Mouse (Mus musculus): ENCODE measurements at regions not wholly inside any gene's neighbourhood (a gene's known extent, or its start where the extent isn't known, plus 50 kb on each side); places are given as distances from the start of the nearest gene placed in this dataset.

DNA sequence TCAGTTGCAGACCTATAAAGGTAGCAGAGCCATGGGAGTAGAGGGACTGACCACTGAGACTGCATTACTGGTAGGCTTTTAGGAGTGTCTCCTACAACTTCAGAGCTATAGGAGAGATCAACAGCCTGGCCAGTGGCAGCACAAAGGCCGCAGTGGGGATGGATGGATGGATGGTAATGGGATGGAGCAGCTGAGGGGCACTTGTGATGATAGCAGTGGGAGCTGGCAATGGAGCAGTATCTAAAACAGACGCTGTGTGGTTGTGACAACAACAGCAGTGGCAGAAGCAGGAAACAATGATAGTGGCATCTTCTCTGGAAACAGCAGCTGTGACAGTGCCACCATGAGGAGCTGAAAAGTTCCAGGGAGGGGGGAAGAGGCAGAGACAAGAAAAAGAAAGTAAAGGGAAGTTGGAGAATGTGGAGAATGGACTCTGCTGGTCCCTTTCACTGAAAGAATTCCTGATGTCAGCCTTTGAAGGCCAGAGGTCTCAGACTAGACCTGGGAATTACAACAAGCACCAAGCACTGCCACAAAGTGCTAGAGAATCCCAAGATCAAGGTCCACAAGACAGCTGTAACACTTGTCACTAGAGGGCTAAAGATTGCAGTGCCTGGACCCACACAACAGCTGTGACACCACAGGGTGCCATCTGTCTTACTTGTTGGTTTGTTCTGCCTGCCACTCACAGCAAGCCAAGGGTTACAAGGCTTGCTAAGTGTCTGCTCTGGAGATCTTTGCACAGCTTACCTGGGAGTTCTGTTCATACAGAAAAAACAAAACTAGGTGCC lies 624.1 kb upstream of the Pitx2 start:
- no peaks in the 10 kb centered on the region for H3K36me3 ChIP-seq (ENCODE audit: control insufficient read depth, insufficient read depth, low read length)
- WGBS, result 66% methylated on average over 2 of the region's 2 CpGs
- H3K27ac ChIP-seq (replicated peaks), result no peak overlapping the region
- DNase-seq (ENCODE audit: low spot score), result no peak
- no peak overlapping the region for H3K4me3 ChIP-seq (ENCODE audit: low read depth, low read length)
- ATAC-seq (ENCODE audit: low FRiP score, low TSS enrichment), result no peak
- H3K4me2 ChIP-seq (replicated peaks; ENCODE audit: low read depth), result no peak overlapping the region
- no peaks in the 10 kb centered on the region for H3K27me3 ChIP-seq (ENCODE audit: control insufficient read depth, insufficient read depth, low read length)
- TF ChIP-seq CTCF (IDR thresholded peaks at IDR 0.05; ENCODE audit: low read depth), result no peak
- no peak for TF ChIP-seq EP300 (optimal IDR thresholded peaks at IDR 0.05)
- no peak overlapping the region for H3K9ac ChIP-seq (ENCODE audit: low read length)
- H3K9me3 ChIP-seq (ENCODE audit: control insufficient read depth, low read length), result no peaks in the 10 kb centered on the region
- no peaks in the 10 kb centered on the region for H3K4me1 ChIP-seq (replicated peaks; ENCODE audit: control insufficient read depth, insufficient read depth)

DNA sequence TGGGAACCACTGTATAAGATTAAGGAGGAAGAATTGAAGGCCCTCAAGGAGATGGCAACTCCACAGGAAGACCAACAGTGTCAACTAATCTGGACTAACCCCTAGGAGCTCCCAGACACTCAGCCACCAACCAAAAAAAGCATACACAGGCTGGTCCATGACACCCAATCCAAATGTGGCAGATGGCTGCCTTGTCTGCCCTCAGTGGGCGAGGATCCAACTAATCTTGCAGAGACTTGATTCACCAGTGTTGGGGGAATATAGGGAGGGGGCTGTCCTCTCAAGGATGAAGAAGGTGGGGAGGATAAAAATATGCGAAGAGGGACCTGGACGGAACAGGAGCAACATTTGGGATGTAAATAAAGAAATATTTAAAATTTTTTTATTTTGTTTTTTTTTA lies 629.1 kb upstream of the Pitx2 start:
- ATAC-seq (ENCODE audit: low FRiP score, low TSS enrichment), result no peak
- no peaks in the 10 kb centered on the region for H3K36me3 ChIP-seq (ENCODE audit: control insufficient read depth, insufficient read depth, low read length)

DNA sequence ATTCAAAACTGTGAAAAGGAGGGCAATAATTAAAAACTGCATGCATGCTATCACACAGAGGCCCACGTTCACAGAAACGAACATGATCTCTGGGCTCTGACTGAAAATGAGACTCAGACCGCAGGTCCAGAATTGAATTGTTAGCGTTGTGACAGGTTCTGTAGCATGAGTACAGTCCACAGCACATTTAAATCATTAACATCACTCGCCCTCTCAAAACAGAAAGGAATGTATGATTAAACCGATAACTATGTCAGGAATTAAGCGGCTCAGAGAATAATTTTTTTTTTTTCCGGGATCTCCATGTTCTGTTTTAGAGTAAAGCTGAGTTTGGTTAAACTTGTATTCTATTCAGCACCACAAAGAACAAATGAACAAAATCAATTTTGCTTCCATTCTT lies 634.3 kb upstream of the Pitx2 start:
- no peak overlapping the region for H3K4me3 ChIP-seq (ENCODE audit: low read depth, low read length)
- no peak for DNase-seq (ENCODE audit: low spot score)
- H3K36me3 ChIP-seq (ENCODE audit: control insufficient read depth, insufficient read depth, low read length), result no peaks in the 10 kb centered on the region
- H3K27me3 ChIP-seq (ENCODE audit: control insufficient read depth, insufficient read depth, low read length), result no peaks in the 10 kb centered on the region
- H3K4me2 ChIP-seq (replicated peaks; ENCODE audit: low read depth), result no peak overlapping the region
- no peaks in the 10 kb centered on the region for H3K9me3 ChIP-seq (ENCODE audit: control insufficient read depth, low read length)
- no peak for ATAC-seq (ENCODE audit: low FRiP score, low TSS enrichment)
- H3K9ac ChIP-seq (ENCODE audit: low read length), result no peak overlapping the region
- H3K4me1 ChIP-seq (replicated peaks; ENCODE audit: control insufficient read depth, insufficient read depth), result no peaks in the 10 kb centered on the region
- 45% methylated on average over 8 of the region's 8 CpGs for WGBS
- TF ChIP-seq CTCF (IDR thresholded peaks at IDR 0.05; ENCODE audit: low read depth), result no peak
- no peak for TF ChIP-seq EP300 (optimal IDR thresholded peaks at IDR 0.05)
- H3K27ac ChIP-seq (replicated peaks), result no peak overlapping the region

More for the DNA sequence above, 629.1 kb upstream of the Pitx2 start:
- H3K9me3 ChIP-seq (ENCODE audit: control insufficient read depth, low read length), result no peaks in the 10 kb centered on the region
- no peaks in the 10 kb centered on the region for H3K27me3 ChIP-seq (ENCODE audit: control insufficient read depth, insufficient read depth, low read length)
- H3K9ac ChIP-seq (ENCODE audit: low read length), result no peak overlapping the region
- DNase-seq (ENCODE audit: low spot score), result no peak
- WGBS, result 89% methylated on average over 3 of the region's 3 CpGs
- H3K4me3 ChIP-seq (ENCODE audit: low read depth, low read length), result no peak overlapping the region
- H3K4me2 ChIP-seq (replicated peaks; ENCODE audit: low read depth), result no peak overlapping the region
- TF ChIP-seq EP300 (optimal IDR thresholded peaks at IDR 0.05) (no peak), CTCF (IDR thresholded peaks at IDR 0.05; ENCODE audit: low read depth) (no peak)
- no peaks in the 10 kb centered on the region for H3K4me1 ChIP-seq (replicated peaks; ENCODE audit: control insufficient read depth, insufficient read depth)
- H3K27ac ChIP-seq (replicated peaks), result no peak overlapping the region

DNA sequence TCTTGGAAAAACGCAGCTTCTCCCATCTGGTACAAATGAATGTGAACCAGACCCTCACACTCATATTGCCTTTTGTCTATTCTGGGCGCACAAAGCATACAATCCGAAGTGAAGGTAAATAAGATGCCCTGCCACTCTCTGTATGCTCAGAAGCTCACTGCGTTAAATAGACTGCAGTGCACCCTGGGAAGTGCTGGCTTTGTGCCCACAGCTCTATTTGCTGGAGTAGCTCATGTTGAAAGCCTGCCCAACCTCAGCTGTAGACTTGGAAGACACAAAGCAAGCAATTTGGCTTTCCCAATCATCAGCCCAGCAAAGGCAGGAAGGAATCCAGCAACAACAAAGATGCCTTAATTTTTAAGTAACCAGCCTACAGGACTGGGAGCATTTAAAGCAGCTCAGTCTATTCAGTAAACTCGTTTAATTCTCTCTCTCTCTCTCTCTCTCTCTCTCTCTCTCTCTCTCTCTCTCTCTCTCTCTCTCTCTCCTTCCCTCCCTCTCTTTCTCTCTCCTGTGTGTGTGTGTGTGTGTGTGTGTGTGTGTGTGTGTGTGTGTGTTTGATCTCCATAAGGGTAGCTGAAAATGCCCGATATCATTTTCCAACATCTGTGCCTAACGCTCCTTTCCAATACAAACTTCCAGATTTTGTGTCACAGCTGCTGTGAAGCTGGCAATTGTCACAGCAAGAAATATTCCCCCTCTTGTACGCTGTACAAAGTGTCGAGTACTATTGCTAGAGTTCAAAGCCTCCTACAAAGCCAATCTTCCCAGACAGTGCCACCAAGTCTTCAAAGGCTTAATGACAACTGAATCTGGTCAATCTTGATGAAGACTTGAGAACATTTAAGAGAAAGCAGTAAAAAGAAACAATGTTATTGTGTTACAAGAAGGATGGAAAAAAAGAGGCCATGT lies 650.5 kb upstream of the Fam241a start:
- H3K4me2 ChIP-seq (replicated peaks; ENCODE audit: low read depth), result no peak overlapping the region
- H3K27me3 ChIP-seq (ENCODE audit: control insufficient read depth, insufficient read depth, low read length), result no peaks in the 10 kb centered on the region
- no peak for ATAC-seq (ENCODE audit: low FRiP score, low TSS enrichment)
- H3K4me3 ChIP-seq (ENCODE audit: low read depth, low read length), result no peak overlapping the region
- H3K9me3 ChIP-seq (ENCODE audit: control insufficient read depth, low read length), result no peaks in the 10 kb centered on the region
- TF ChIP-seq EP300 (optimal IDR thresholded peaks at IDR 0.05) (no peak), CTCF (IDR thresholded peaks at IDR 0.05; ENCODE audit: low read depth) (no peak)
- no peaks in the 10 kb centered on the region for H3K4me1 ChIP-seq (replicated peaks; ENCODE audit: control insufficient read depth, insufficient read depth)
- H3K27ac ChIP-seq (replicated peaks), result no peak overlapping the region
- 32% methylated on average over 9 of the region's 9 CpGs for WGBS
- H3K36me3 ChIP-seq (ENCODE audit: control insufficient read depth, insufficient read depth, low read length), result no peaks in the 10 kb centered on the region
- DNase-seq (ENCODE audit: low spot score), result peak; percentile 41
- no peak overlapping the region for H3K9ac ChIP-seq (ENCODE audit: low read length)

DNA sequence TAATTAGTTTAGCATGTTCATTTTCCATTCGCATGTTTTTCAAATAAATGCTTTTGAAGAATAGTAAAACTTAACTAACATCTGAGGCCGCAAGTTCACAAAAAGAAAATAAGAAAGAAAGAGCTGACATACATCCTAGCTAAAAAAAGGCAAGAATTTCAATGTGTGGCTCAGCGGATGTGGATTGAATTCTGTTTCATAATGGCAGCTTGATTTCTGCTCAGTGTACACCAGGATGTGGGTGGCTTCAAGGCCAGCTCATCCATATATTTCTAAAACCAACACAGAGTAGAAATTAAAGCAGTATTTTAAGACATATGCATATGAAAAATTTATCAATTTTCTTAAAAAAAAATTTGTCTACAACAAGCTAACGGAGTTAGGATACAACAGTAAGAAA lies 629.3 kb upstream of the Fam241a start:
- TF ChIP-seq EP300 (optimal IDR thresholded peaks at IDR 0.05) (no peak), CTCF (IDR thresholded peaks at IDR 0.05; ENCODE audit: low read depth) (no peak)
- Histone ChIP-seq H3K4me1 (replicated peaks; ENCODE audit: control insufficient read depth, insufficient read depth) (no peaks in the 10 kb centered on the region), H3K27me3 (ENCODE audit: control insufficient read depth, insufficient read depth, low read length) (no peaks in the 10 kb centered on the region), H3K27ac (replicated peaks) (no peak overlapping the region), H3K9me3 (ENCODE audit: control insufficient read depth, low read length) (no peaks in the 10 kb centered on the region), H3K36me3 (ENCODE audit: control insufficient read depth, insufficient read depth, low read length) (no peaks in the 10 kb centered on the region), H3K4me2 (replicated peaks; ENCODE audit: low read depth) (no peak overlapping the region), H3K9ac (ENCODE audit: low read length) (no peak overlapping the region), H3K4me3 (ENCODE audit: low read depth, low read length) (no peak overlapping the region)
- DNase-seq (ENCODE audit: low spot score) (no peak), ATAC-seq (ENCODE audit: low FRiP score, low TSS enrichment) (no peak)
- WGBS, result 91% methylated on average over 4 of the region's 4 CpGs

Data from stomach, postnatal 0 days (tissue).